Mouse (Mus musculus) thymus, adult 2 months (tissue): ENCODE results near the gene Gas2.

ENCODE experiments used
- CTCF ChIP-seq: fragments of 200-500 bp; IDR thresholded peaks from 2 replicates; pipeline ENCODE4 v1.5.1; 2012; ENCODE audit warnings: mild to moderate bottlenecking, control low read depth, low read length, moderate library complexity, borderline replicate concordance; ENCODE audit not compliant: control insufficient read depth, poor library complexity, insufficient read depth; ENCODE audit errors: extremely low read depth
- POLR2A ChIP-seq: fragments of 200-500 bp; IDR thresholded peaks from 2 replicates; pipeline ENCODE4 v1.6.1; 2012; ENCODE audit warnings: mild to moderate bottlenecking, low read length, control low read depth, moderate library complexity; ENCODE audit not compliant: control insufficient read depth, poor library complexity, insufficient read depth; ENCODE audit errors: extremely low read depth

GRCm38 (mm10) chr7:51928761-51929519 lies 67.1 kb downstream of the Gas2 start:
- TF ChIP-seq CTCF (no peak), POLR2A (no peak)
